Mouse (Mus musculus) small intestine, adult 2 months (tissue): ENCODE results near the gene Cenps. TPM values are rescaled to one million over a fixed set of nuclear protein-coding genes. Genes with fewer than 3 reads are reported as not detected.

Source experiments
- H3K27ac ChIP-seq: fragments of 200-500 bp; 2 replicates; pipeline ENCODE4 v1.5.1; 2012; ENCODE audit warnings: low read depth, low read length, control low read depth, inconsistent platforms; ENCODE audit not compliant: insufficient read depth
- H3K27me3 ChIP-seq: fragments of 200-500 bp; 2 replicates; pipeline ENCODE4 v1.6.1; 2012; ENCODE audit warnings: mild to moderate bottlenecking, moderate library complexity, low read length, inconsistent platforms; ENCODE audit not compliant: control insufficient read depth, insufficient read depth
- H3K36me3 ChIP-seq: fragments of 200-500 bp; 2 replicates; pipeline ENCODE4 v1.6.1; 2012; ENCODE audit warnings: mild to moderate bottlenecking, low read length, control low read depth, inconsistent platforms; ENCODE audit not compliant: control insufficient read depth, insufficient read depth
- H3K4me1 ChIP-seq: fragments of 200-500 bp; 2 replicates; pipeline ENCODE4 v1.6.1; 2012; ENCODE audit warnings: low read length, inconsistent platforms, mixed read lengths; ENCODE audit not compliant: control insufficient read depth, insufficient read depth, insufficient read length
- H3K4me3 ChIP-seq: fragments of 200-500 bp; 2 replicates; pipeline ENCODE4 v1.5.1; 2012; ENCODE audit warnings: low read depth, mild to moderate bottlenecking, control low read depth, inconsistent platforms, low read length, moderate library complexity
- CTCF ChIP-seq: fragments of 200-500 bp; IDR thresholded peaks from 2 replicates; pipeline ENCODE4 v1.5.1; 2012; ENCODE audit warnings: low read depth, mild to moderate bottlenecking, control low read depth, inconsistent platforms, low read length, moderate library complexity, mixed read lengths; ENCODE audit not compliant: insufficient replicate concordance, insufficient read length; ENCODE audit errors: extremely low read depth
- POLR2A ChIP-seq: fragments of 200-500 bp; IDR thresholded peaks from 2 replicates; pipeline ENCODE4 v1.6.1; 2012; ENCODE audit warnings: low read depth, mild to moderate bottlenecking, control low read depth, inconsistent platforms, low read length, moderate library complexity
- WGBS: fragments of 180-500 bp; shearing (Covaris S2); methylation state at CpG from one replicate; pipeline ENCODE4 v1.1.7; 2018; 5-methylcytosine and 5-hydroxymethylcytosine counted together
- polyA plus RNA-seq: library from polyadenylated mRNA; depleted of rRNA; stranded (reverse); fragments of >200 nt; gene quantifications from 2 replicates; pipeline ENCODE4 v1.2.3, GENCODE M21; 2012; rRNA removed

Cenps gene
- polyA plus RNA-seq, 1 experiment, result 1.9 TPM

- no peak for TF ChIP-seq POLR2A
- no peak for TF ChIP-seq CTCF
- H3K4me3 ChIP-seq, result no peak overlapping the region
- peaks cover 8% of the 10 kb centered on the region; the same call in 1 of the 2 replicates for H3K4me1 ChIP-seq
- H3K27me3 ChIP-seq, result no peaks in the 10 kb centered on the region
- H3K36me3 ChIP-seq, result peaks cover 3% of the 10 kb centered on the region; the same call in 1 of the 2 replicates
- 66% methylated on average over 3 of the region's 3 CpGs for WGBS
- no peak overlapping the region for H3K27ac ChIP-seq
These were observed 39.5 kb downstream of the Cenps start for GRCm38 (mm10) chr4:149097956-149098355.

DNA sequence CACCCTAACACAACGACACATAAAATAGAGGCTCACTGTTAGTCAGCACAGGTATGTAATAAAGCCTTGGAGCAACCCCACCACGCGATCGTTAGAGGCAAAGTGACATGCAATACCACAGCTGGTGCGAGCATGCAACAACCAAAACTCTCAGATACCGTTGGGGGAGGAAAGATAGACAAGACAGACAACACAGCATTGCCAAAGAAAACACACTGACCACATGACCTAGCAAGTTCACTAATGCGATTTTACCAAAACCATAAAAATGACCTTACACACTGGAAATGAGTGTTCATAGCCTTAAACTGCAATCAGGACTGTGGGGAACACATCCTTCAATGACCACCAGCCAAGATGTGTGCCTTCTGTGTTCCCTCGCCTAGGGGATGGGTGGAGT is 46.1 kb downstream of the Cenps start:
- no peak overlapping the region for H3K4me3 ChIP-seq
- H3K27me3 ChIP-seq, result no peaks in the 10 kb centered on the region
- H3K27ac ChIP-seq, result no peak overlapping the region
- TF ChIP-seq CTCF (no peak), POLR2A (no peak)
- WGBS, result 80% methylated on average over 8 of the region's 8 CpGs
- peaks cover 1% of the 10 kb centered on the region; the same call in 1 of the 2 replicates for H3K4me1 ChIP-seq
- peaks cover 4% of the 10 kb centered on the region; the same call in 1 of the 2 replicates for H3K36me3 ChIP-seq

GRCm38 (mm10) chr4:149085381-149085780 is 52.0 kb downstream of the Cenps start:
- 83% methylated on average over 5 of the region's 5 CpGs for WGBS
- TF ChIP-seq CTCF (no peak), POLR2A (no peak)
- H3K4me1 ChIP-seq, result peaks cover 8% of the 10 kb centered on the region
- no peak overlapping the region for H3K27ac ChIP-seq
- no peak overlapping the region for H3K4me3 ChIP-seq
- no peaks in the 10 kb centered on the region for H3K27me3 ChIP-seq
- no peaks in the 10 kb centered on the region for H3K36me3 ChIP-seq

GRCm38 (mm10) chr4:149081528-149081927 is 55.9 kb downstream of the Cenps start:
- 35% methylated on average over 17 of the region's 17 CpGs for WGBS

DNA sequence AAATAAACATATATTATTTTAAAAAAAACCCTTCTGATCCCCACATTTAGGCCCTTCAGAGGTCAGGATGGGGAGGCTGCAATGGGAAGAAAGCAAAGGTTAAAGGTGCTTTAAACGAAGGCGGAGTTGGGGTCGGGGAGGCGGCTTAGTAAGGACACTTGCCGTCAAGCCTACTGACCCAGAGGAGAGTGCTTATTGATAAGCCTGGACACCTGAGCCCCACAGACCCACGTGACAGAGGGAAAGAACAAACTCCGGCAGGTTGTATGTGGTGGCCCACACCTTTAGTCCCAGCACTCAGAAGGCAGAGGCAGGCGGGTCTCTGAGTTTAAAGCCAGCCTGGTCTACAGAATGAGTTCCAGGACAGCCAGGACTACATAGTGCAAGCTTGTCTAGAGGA is 57.3 kb downstream of the Cenps start:
- peaks cover 17% of the 10 kb centered on the region for H3K4me1 ChIP-seq
- peaks cover 3% of the 10 kb centered on the region; the same call in 1 of the 2 replicates for H3K36me3 ChIP-seq
- no peaks in the 10 kb centered on the region for H3K27me3 ChIP-seq
- 73% methylated on average over 8 of the region's 8 CpGs for WGBS
- no peak overlapping the region for H3K4me3 ChIP-seq
- no peak for TF ChIP-seq POLR2A
- no peak for TF ChIP-seq CTCF
- H3K27ac ChIP-seq, result no peak overlapping the region

More at GRCm38 (mm10) chr4:149081528-149081927, 55.9 kb downstream of the Cenps start:
- Histone ChIP-seq H3K4me1 (peaks cover 8% of the 10 kb centered on the region), H3K27me3 (no peaks in the 10 kb centered on the region), H3K36me3 (no peaks in the 10 kb centered on the region), H3K27ac (no peak overlapping the region), H3K4me3 (no peak overlapping the region)
- TF ChIP-seq CTCF (no peak), POLR2A (no peak)

DNA sequence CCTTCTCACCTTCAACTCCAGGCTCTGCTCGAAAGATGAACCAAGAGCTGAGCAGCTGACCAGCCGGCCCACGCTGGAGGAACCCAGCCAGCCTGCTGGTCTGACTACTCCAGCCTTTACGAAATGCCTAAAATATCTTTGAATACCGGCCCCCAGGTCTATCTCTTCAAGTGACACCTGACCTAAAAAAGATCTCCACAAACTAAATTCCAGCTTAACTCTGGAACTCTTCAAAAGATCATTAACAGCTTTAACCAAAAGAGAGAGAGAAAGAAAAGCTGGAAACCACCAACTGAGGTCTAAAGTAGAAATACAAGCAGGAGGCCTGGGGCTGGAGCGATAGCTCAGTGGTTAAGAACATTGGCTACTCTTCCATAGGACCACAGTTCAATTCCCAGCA is 57.8 kb downstream of the Cenps start:
- 91% methylated on average over 6 of the region's 6 CpGs for WGBS
- peaks cover 3% of the 10 kb centered on the region; the same call in 1 of the 2 replicates for H3K36me3 ChIP-seq
- no peak overlapping the region for H3K4me3 ChIP-seq
- H3K4me1 ChIP-seq, result peaks cover 17% of the 10 kb centered on the region
- TF ChIP-seq POLR2A, result no peak
- no peak for TF ChIP-seq CTCF
- no peak overlapping the region for H3K27ac ChIP-seq
- no peaks in the 10 kb centered on the region for H3K27me3 ChIP-seq

- Histone ChIP-seq H3K4me3 (no peak overlapping the region), H3K36me3 (peaks cover 5% of the 10 kb centered on the region; the same call in 1 of the 2 replicates), H3K27me3 (no peaks in the 10 kb centered on the region), H3K27ac (no peak overlapping the region), H3K4me1 (peaks cover 17% of the 10 kb centered on the region)
- TF ChIP-seq CTCF, result no peak
- no peak for TF ChIP-seq POLR2A
- WGBS, result 45% methylated on average over 4 of the region's 4 CpGs
These were observed 59.2 kb downstream of the Cenps start for GRCm38 (mm10) chr4:149078261-149078660.

Other genes with a start within 250 kb of the Cenps start
- gene Pex14, start 37.8 kb downstream of the Cenps start, polyA plus RNA-seq, result 23.1 and 49.4 TPM in 2 replicates
- gene Dffa, start 33.5 kb downstream of the Cenps start, polyA plus RNA-seq, result 7.8 and 13.7 TPM in 2 replicates
- not detected in 2 replicates for gene Cort, start 10.9 kb downstream of the Cenps start, polyA plus RNA-seq
- gene Pgd, start 29.1 kb upstream of the Cenps start, polyA plus RNA-seq, result 183 and 292 TPM in 2 replicates
- gene Kif1b, start 170.1 kb upstream of the Cenps start, polyA plus RNA-seq, result 9.4 and 19.4 TPM in 2 replicates